Mouse (Mus musculus): ENCODE data around the gene Prkcb. TPM values are rescaled to one million over a fixed set of nuclear protein-coding genes. Genes with fewer than 3 reads are reported as not detected.

The Prkcb gene
- polyA plus RNA-seq (2015; fragmentation: Nextera tagmentation; extraction: Ambion mirVana) = 20.1 and 43.7 TPM in 2 replicates

DNA sequence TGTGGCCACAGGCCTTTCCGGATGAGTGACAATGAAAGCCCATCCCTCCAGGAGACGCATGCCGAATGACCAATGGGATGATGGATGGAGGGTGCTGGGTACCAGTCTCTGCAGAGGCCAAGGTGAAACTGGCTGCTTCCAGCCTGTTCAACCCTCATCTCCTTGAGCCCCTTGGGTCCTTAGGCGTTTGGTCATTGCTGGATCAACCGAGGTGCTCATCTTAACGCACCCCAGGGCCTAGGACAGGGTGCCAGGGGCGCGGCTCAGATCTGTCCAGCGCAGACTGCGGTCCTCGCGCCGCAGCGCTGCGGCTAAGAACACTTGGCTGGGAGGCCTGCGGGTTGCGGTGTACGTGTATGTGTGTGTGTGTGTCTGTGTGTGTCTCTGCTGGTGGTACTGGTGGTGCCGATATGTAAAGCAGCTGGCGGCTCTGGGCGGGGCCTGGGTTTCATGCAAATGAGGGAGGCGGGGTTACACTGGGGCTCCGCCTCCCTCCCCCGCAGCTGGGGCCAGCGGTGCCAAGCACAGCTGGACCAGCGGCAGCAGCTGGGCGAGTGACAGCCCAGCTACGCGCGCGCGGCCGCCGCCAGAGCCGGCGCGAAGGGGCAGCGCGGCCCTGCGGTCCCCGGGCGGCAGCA lies at the start of gene Prkcb:
TSS of gene Prkcb (plus strand) at position 147 of the 638 bp plus-strand sequence.

GRCm38 (mm10) chr7:122670442-122670872 lies 381.9 kb downstream of the Prkcb start, which contains the start of gene Cacng3:
Cacng3 (plus strand) TSS chr7:122670492.

Other genes starting within 250 kb of the Prkcb start
- gene Ubfd1, start 221.6 kb upstream of the Prkcb start, polyA plus RNA-seq (2015; fragmentation: Nextera tagmentation; extraction: Ambion mirVana) = 29.3 and 33.7 TPM in 2 replicates
- gene Ears2, start 221.5 kb upstream of the Prkcb start, polyA plus RNA-seq (2015; fragmentation: Nextera tagmentation; extraction: Ambion mirVana) = 9.2 and 13.8 TPM in 2 replicates
- 577 and 664 TPM in 2 replicates for gene Ndufab1, start 186.9 kb upstream of the Prkcb start, polyA plus RNA-seq (2015; fragmentation: Nextera tagmentation; extraction: Ambion mirVana)
- gene Palb2, start 155.8 kb upstream of the Prkcb start, polyA plus RNA-seq (2015; fragmentation: Nextera tagmentation; extraction: Ambion mirVana) = 3.8 and 6.8 TPM in 2 replicates
- 81.8 and 96.6 TPM in 2 replicates for gene Dctn5, start 155.7 kb upstream of the Prkcb start, polyA plus RNA-seq (2015; fragmentation: Nextera tagmentation; extraction: Ambion mirVana)
- gene Plk1, start 129.3 kb upstream of the Prkcb start, polyA plus RNA-seq (2015; fragmentation: Nextera tagmentation; extraction: Ambion mirVana) = 15.9 and 19.8 TPM in 2 replicates
- gene Ern2, start 102.5 kb upstream of the Prkcb start, polyA plus RNA-seq (2015; fragmentation: Nextera tagmentation; extraction: Ambion mirVana) = 0.39 TPM in 1 of 2 replicates, not detected in the other
- 0.85 and 1.0 TPM in 2 replicates for gene Chp2, start 69.3 kb upstream of the Prkcb start, polyA plus RNA-seq (2015; fragmentation: Nextera tagmentation; extraction: Ambion mirVana)

Measured in adrenal gland, postnatal 0 days (tissue).